Mouse (Mus musculus) forebrain, embryonic 10.5 days (tissue): ENCODE data around the gene Gps2. TPM values are rescaled to one million over a fixed set of nuclear protein-coding genes. Genes with fewer than 3 reads are reported as not detected.
"Not testable (repeated sequence)": the region's sequence is repeated elsewhere in the genome, so short reads cannot be mapped to it uniquely, and the experiment has no call there.

Experiments used
- DNase-seq: peaks from one replicate; pipeline ENCODE4 v3.0.0-alpha.2; 2017; ENCODE audit warnings: low spot score; ENCODE audit errors: extremely low spot score
- H3K27ac ChIP-seq: fragments of 300-500 bp; sonication (generic); 2 replicates; pipeline ENCODE4 v1.5.1; 2016; ENCODE audit warnings: mild to moderate bottlenecking
- H3K27me3 ChIP-seq: fragments of 300-500 bp; sonication (generic); 2 replicates; pipeline ENCODE4 v1.6.1; 2016; ENCODE audit warnings: mild to moderate bottlenecking; ENCODE audit not compliant: poor library complexity, severe bottlenecking
- H3K36me3 ChIP-seq: fragments of 300-500 bp; sonication (generic); replicated peaks from 2 replicates; pipeline ENCODE4 v1.6.1; 2016; ENCODE audit warnings: mild to moderate bottlenecking, moderate library complexity
- H3K4me1 ChIP-seq: fragments of 300-500 bp; sonication (generic); 2 replicates; pipeline ENCODE4 v1.6.1; 2016
- H3K4me3 ChIP-seq: fragments of 300-500 bp; sonication (generic); 2 replicates; pipeline ENCODE4 v1.5.1; 2016; ENCODE audit warnings: mild to moderate bottlenecking, moderate library complexity
- H3K9me3 ChIP-seq: fragments of 300-500 bp; sonication (generic); 2 replicates; pipeline ENCODE4 v1.6.1; 2016; ENCODE audit warnings: mild to moderate bottlenecking, moderate library complexity
- WGBS: fragments of 180-500 bp; shearing (Covaris S2); methylation state at CpG from one replicate; pipeline ENCODE4 v1.1.7; 2016; 5-methylcytosine and 5-hydroxymethylcytosine counted together
- polyA plus RNA-seq: library from polyadenylated mRNA; unstranded; fragments of >200 nt; fragmentation: Nextera tagmentation; extraction: Ambion mirVana; gene quantifications from 2 replicates; pipeline ENCODE4 v1.2.1, GENCODE M21; 2016

Gene Gps2
- polyA plus RNA-seq, 1 experiment from 2014 or later: 97.3 TPM

DNA sequence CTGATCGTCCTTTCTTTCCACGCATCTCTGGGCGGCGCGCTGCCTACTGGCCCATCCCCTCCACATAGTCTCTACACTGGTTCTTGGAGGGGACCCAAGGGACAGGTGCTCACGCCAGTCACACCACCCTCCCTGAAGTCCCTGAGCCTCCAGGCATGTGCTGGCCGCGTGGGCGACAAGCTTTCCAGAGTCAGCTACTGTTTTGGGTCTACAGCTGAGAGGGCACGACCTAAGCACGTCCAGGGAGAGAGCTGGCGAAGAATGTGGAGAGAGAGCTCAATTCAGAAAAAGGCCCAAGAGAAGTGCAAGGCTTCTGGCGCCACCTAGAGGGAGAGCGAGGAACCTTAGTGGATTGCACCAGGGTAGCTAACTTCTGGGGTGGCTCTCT lies 35.1 kb downstream of the Gps2 start:
- Histone ChIP-seq H3K4me1 (peaks cover 40% of the 10 kb centered on the region), H3K36me3 (peaks cover 27% of the 10 kb centered on the region), H3K27ac (peak overlapping the region; percentile 96), H3K9me3 (no peaks in the 10 kb centered on the region), H3K4me3 (peak overlapping the region; percentile 60), H3K27me3 (0 out of 2 replicates have a peak, but pooled peaks cover 8% of the 10 kb centered on the region)
- DNase-seq: peak; percentile 88
- 0% methylated on average over 14 of the region's 14 CpGs for WGBS

DNA sequence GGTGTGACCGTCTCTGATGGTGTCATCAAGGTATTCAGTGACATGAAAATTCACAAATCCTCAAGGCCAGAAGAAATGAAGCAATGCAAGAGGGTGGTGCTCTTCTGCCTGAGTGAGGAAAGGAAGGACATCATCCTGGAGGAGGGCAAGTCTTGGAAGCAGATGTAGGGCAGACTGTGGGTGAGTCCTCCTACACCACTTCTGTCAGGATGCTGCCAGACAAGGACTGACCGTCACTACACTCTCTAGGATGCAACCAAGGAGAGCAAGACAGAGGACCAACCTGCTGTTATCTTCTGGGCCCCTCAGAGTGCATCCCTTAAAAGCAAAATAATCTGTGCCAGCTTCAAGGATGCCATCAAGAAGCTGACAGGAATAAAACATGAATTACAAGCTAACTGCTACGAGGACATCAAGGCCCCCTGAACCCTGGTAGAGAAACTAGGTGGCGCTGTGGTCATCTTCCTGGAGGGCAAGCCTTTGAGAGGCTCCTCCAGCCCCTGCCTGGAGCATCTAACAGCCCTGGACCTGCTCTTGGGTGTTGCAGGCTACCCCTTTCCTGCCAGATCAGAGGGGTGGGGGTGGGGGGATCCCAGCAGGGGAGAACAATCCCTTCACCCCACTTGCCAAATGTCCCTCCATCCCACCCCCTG lies 37.2 kb downstream of the Gps2 start:
- Histone ChIP-seq H3K36me3 (peaks cover 5% of the 10 kb centered on the region; the same call in 1 of the 2 replicates), H3K4me1 (peaks cover 35% of the 10 kb centered on the region), H3K9me3 (no peaks in the 10 kb centered on the region), H3K27me3 (0 out of 2 replicates have a peak, but pooled peaks cover 5% of the 10 kb centered on the region), H3K4me3 (peak overlapping the region; percentile 6; the same call in 1 of the 2 replicates), H3K27ac (no peak overlapping the region)
- no peak for DNase-seq
- 52% methylated on average over 4 of the region's 4 CpGs for WGBS

DNA sequence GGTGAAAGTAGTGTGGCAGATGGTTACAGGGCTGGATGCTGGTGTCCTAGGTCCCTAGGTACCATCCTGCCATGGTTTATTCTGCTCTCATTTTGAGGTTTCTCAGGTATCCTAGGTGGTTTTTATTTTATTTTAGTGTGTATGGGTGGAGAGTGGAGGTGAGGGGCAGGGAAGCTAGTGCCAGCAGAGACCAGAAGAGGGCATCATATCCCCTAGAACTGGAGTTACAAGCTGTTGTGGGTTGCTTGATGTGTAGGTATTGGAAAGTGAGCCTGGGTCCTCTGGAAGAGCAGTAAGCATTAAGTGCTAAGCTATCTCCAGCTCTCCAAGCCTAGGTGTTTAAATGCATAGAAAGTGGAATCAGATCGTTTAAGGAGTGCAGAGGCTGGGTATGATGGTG lies 38.6 kb downstream of the Gps2 start:
- WGBS: 42% methylated on average over 1 of the region's 1 CpGs
- Histone ChIP-seq H3K4me3 (no peak overlapping the region), H3K4me1 (peaks cover 21% of the 10 kb centered on the region), H3K9me3 (no peaks in the 10 kb centered on the region), H3K27ac (no peak overlapping the region), H3K36me3 (no peaks in the 10 kb centered on the region), H3K27me3 (0 out of 2 replicates have a peak, but pooled peaks cover 5% of the 10 kb centered on the region)
- DNase-seq: no peak

DNA sequence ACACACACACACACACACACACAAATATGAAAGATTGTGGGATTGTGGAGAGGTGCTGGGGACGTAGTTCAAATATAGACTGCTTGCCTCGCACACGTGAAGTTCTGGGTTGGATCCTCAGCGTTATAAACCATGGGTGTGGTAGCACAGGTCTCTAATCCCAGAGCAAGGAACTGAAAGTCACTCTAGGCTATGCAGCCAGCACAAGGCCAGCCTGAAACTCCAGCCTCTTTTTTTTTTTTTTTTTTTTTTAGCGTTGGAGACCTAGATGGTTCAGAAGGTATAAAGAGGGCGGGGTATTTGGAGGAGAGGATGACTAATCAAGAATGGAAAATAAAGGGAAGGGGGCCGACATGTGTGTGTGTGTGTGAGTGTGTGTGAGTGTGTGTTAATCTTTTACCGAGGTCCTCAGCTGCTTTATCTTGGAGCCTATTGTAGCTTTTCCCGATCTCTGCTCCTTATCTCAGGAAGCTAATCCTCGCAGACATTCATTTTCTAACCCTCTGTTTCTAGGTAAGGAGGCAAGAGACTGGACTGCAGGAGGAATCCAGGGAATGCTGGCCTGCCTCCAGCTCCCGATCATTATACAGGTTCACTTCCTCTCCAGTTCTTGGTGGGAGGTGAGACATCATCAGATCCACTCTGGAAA lies 39.7 kb downstream of the Gps2 start:
- H3K9me3 ChIP-seq: no peaks in the 10 kb centered on the region

DNA sequence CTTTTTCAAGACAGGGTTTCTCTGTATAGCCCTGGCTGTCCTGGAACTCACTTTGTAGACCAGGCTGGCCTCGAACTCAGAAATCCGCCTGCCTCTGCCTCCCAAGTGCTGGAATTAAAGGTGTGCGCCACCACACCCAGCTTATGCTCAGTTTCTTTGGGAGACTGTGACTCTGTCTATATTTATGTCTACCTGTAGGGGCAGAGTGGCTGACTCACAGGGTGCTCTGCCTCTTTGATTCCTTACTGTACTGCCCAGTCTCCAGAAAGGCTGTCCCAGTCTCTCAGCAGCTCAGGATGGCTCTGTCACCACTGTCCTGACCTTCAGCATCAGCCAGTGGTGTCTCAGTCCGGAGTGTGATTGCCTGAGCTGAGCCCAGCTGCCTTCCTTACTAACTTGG lies 41.9 kb downstream of the Gps2 start:
- H3K4me1 ChIP-seq, H3K9me3 ChIP-seq, H3K27ac ChIP-seq, DNase-seq, H3K4me3 ChIP-seq, H3K36me3 ChIP-seq, H3K27me3 ChIP-seq: not testable (repeated sequence)
- 74% methylated on average over 4 of the region's 4 CpGs for WGBS

More for the DNA sequence above, 39.7 kb downstream of the Gps2 start:
- no peak for DNase-seq
- Histone ChIP-seq H3K27me3 (0 out of 2 replicates have a peak, but pooled peaks cover 5% of the 10 kb centered on the region), H3K4me1 (peaks cover 10% of the 10 kb centered on the region), H3K27ac (no peak overlapping the region), H3K36me3 (no peaks in the 10 kb centered on the region), H3K4me3 (no peak overlapping the region)
- WGBS: 78% methylated on average over 11 of the region's 11 CpGs

DNA sequence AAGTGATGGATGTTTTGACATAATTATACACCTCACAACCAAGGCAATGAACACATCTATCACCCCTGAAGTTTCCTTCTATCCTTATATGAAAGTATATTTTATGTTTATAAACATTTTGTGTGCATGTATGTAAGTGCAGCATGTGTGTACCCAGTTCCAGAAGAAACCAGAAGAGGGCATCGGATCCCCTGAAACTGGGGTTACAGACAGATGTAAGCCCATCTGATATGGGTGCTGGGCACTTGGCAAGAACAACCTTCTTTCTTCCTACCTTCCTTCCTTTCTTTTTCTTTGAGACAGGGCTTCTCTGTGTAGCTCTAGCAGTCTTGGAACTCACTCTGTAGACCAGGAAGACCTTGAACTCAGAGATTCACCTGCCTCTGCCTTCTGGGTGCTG lies 42.5 kb downstream of the Gps2 start:
- H3K9me3 ChIP-seq: no peaks in the 10 kb centered on the region
- 0 out of 2 replicates have a peak, but pooled peaks cover 13% of the 10 kb centered on the region for H3K27me3 ChIP-seq
- H3K4me1 ChIP-seq: no peaks in the 10 kb centered on the region
- 63% methylated on average over 1 of the region's 1 CpGs for WGBS
- no peak for DNase-seq
- no peaks in the 10 kb centered on the region for H3K36me3 ChIP-seq
- no peak overlapping the region for H3K4me3 ChIP-seq
- H3K27ac ChIP-seq: no peak overlapping the region

DNA sequence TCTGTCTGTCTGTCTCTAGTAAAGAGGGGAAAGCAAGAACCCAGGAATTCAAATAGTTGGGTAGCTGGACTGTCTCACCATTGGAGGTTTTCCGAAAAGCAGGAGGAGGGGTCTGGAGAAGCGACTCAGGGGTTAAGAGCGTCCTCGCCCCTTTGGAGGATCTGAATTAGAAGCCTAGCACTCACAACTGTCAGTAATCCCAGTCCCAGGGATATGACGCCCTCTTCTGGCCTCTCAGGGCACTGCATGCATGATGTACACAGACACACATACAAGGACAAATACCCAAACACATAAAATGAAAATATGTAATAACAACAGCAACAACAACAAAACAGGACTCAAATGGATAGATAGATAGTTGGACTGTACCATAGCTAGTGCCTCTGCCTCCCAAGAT lies 46.9 kb downstream of the Gps2 start:
- no peak for DNase-seq
- H3K36me3 ChIP-seq: no peaks in the 10 kb centered on the region
- H3K27ac ChIP-seq: no peak overlapping the region
- peaks cover 8% of the 10 kb centered on the region for H3K4me1 ChIP-seq
- WGBS: 26% methylated on average over 5 of the region's 5 CpGs
- H3K4me3 ChIP-seq: no peak overlapping the region; the same call in 1 of the 2 replicates
- no peaks in the 10 kb centered on the region for H3K9me3 ChIP-seq
- peaks cover 52% of the 10 kb centered on the region for H3K27me3 ChIP-seq

DNA sequence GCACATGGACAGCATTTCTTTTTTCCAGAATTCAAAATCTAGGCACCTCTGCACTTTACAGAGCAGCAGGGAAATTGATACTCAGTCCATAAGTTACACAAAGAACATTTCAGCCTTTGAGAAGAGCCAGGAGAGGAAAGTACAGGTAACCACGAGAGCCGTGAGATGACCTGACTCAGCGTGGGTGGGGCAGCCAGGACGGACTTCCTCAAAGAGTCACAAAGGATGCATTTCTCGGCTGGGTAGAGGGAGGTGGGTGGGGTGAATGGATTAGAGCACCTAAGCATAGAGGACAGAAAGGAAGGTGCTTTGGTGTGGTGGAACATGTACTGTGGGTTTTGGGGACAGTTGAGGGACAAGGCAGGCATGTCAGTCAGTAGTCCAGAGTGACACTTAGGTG lies 48.2 kb downstream of the Gps2 start:
- H3K4me1 ChIP-seq: peaks cover 19% of the 10 kb centered on the region
- no peaks in the 10 kb centered on the region for H3K36me3 ChIP-seq
- no peak overlapping the region for H3K27ac ChIP-seq
- WGBS: 56% methylated on average over 5 of the region's 5 CpGs
- H3K27me3 ChIP-seq: peaks cover 64% of the 10 kb centered on the region
- DNase-seq: no peak
- no peak overlapping the region for H3K4me3 ChIP-seq
- H3K9me3 ChIP-seq: no peaks in the 10 kb centered on the region

DNA sequence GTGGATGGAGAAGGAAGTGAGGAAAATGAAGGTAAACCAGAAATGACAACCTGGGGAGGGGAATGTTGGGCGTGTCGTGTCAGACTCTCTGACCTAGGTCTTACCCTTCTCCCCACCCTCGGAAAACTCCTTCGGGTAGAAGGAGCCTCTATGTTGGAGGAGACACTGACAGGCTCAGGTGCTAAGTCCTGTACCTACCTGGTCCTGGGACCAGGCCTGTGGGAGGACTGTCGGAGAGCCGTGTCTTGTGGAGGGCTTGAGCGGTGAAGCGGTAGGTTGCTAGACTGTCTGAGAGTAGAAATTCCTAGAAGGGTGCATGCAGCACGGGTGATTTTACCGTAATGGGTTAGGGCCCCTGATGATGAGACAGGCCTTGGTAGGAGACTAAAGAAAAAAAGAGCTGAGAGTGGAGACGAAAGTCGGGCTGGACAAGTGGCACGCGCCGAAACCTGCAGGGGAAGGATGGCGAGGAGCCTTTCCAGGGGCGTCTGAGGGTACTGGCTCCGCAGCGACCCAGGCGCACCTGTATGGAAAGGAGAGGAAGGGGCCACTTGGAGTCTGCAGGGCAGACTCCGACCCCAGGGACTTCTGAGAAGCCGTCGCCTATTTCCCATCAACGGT lies 51.1 kb downstream of the Gps2 start, which contains the start of gene Cldn7:
TSS of gene Cldn7 (plus strand) at position 130 of the 621 bp plus-strand sequence.
- no peak within 1 kb of the TSS for H3K27ac ChIP-seq
- 8% methylated on average over 24 of the region's 24 CpGs for WGBS
- peaks cover 24% of the 10 kb centered on the region for H3K36me3 ChIP-seq
- no peak for DNase-seq
- H3K4me1 ChIP-seq: peaks cover 21% of the 10 kb centered on the region
- peak within 1 kb of the TSS; percentile 48 for H3K4me3 ChIP-seq
- peaks cover 80% of the 10 kb centered on the region for H3K27me3 ChIP-seq
- H3K9me3 ChIP-seq: no peaks in the 10 kb centered on the region

DNA sequence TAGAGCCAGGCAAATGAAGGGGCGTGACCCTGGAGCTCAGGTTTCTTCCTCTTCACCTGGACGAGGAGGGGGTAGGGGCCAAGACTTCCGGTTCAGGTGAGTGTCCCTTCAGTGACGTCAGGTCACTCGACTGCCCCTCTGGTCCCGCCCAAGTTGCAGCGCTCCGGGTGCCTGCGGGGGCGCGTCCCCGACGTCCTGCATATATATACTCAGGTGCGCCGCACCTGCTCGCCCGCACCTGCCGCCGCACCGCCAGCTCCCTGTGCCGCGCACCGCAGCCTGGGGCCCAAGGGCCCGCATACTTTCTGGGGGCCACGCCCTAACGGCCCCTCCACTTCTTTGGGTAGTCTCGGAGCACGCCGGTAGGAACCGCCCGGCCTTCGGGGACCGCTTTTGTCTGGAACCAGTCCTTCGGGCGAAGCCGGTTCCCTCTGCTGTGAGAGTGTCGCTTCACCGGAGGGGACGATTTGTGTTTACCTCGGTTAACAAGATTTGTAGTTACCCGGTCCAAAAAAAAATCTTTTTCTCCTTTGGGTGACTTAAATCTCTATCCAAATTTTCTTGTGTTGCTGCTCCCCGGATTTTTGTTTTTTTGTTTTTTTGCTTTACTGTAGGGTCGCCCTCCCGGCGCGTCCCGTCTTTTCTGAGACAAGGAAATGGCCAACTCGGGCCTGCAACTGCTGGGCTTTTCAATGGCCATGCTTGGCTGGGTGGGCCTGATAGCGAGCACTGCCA lies 51.8 kb downstream of the Gps2 start:
- Histone ChIP-seq H3K9me3 (no peaks in the 10 kb centered on the region), H3K4me3 (peak overlapping the region; percentile 48), H3K4me1 (peaks cover 21% of the 10 kb centered on the region), H3K27me3 (peaks cover 80% of the 10 kb centered on the region), H3K27ac (peak overlapping the region; percentile 74; the same call in 1 of the 2 replicates), H3K36me3 (peaks cover 31% of the 10 kb centered on the region)
- no peak for DNase-seq
- 2% methylated on average over 49 of the region's 49 CpGs for WGBS
